In the genomic region with DNA sequence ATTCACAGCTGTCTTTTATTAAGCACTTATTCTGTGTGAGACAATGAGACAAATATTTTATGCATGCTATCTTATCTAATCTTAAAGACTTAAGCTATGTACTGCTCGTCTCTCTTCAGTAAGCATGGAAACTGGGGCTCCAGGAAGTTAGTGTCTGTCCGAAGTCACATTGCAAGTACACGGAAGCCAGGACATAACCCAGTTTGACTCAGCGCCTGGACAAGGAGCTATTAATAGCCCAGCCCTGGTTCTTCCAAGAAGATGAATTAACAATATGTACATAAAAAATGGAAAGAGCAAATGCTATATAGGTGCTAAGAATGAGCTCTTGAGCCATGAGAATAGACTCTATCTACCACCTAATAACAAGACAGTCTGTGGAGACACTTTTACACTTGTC, we compare ENCODE assay signal across 22 mouse cellular contexts.
"Had no signal": no experiment of that assay in that cellular context is flagged by ENCODE, and none has a peak within 500 bp of the region (broad histone marks: within the 10 kb centered on the region; RNA-seq: fewer than 3 reads in every experiment).

No protein-coding gene starts in this region.

- H3K4me2 ChIP-seq: limb, embryonic 13.5 days; liver, embryonic 12.5 days; liver, embryonic 15.5 days; lung, embryonic 15.5 days; midbrain, embryonic 13.5 days; neural tube, embryonic 13.5 days had no signal

- H3K27ac ChIP-seq: layer of hippocampus, adult 2 months; limb, embryonic 10.5 days; limb, embryonic 13.5 days; liver, embryonic 12.5 days; liver, embryonic 15.5 days; lung, embryonic 15.5 days; midbrain, embryonic 10.5 days; midbrain, embryonic 13.5 days; neural tube, embryonic 13.5 days had no signal

- H3K36me3 ChIP-seq: limb, embryonic 10.5 days; limb, embryonic 13.5 days; liver, embryonic 12.5 days; liver, embryonic 15.5 days; lung, embryonic 15.5 days; midbrain, embryonic 10.5 days; midbrain, embryonic 13.5 days; neural tube, embryonic 13.5 days had no signal

- DNase-seq: kidney, postnatal 25 days; layer of hippocampus, adult 9-11 months; liver; lung, adult 18-20 months; lung, postnatal 10 days; lung, postnatal 36 days; retina, postnatal 1 day; right cerebral cortex, postnatal 25 days; thymus, adult 18-20 months; thymus, postnatal 36 days had no signal

- H3K27me3 ChIP-seq: limb, embryonic 13.5 days; liver, embryonic 12.5 days; liver, embryonic 15.5 days; lung, embryonic 15.5 days; megakaryocyte, embryonic 14.5 days; midbrain, embryonic 13.5 days; neural tube, embryonic 13.5 days had no signal

- ATAC-seq: liver, embryonic 12.5 days; midbrain, embryonic 13.5 days; midbrain, embryonic 16.5 days had no signal

- H3K4me1 ChIP-seq: limb, embryonic 10.5 days; limb, embryonic 13.5 days; liver, embryonic 12.5 days; liver, embryonic 15.5 days; lung, embryonic 15.5 days; midbrain, embryonic 10.5 days; midbrain, embryonic 13.5 days; neural tube, embryonic 13.5 days had no signal

- H3K9ac ChIP-seq: limb, embryonic 13.5 days; liver, embryonic 12.5 days; liver, embryonic 15.5 days; lung, embryonic 15.5 days; midbrain, embryonic 13.5 days; neural tube, embryonic 13.5 days had no signal

- H3K9me3 ChIP-seq: limb, embryonic 10.5 days; limb, embryonic 13.5 days; liver, embryonic 12.5 days; liver, embryonic 15.5 days; lung, embryonic 15.5 days; megakaryocyte, embryonic 14.5 days; midbrain, embryonic 10.5 days; midbrain, embryonic 13.5 days; neural tube, embryonic 13.5 days had no signal

- H3K4me3 ChIP-seq: layer of hippocampus, adult 2 months; limb, embryonic 10.5 days; limb, embryonic 13.5 days; liver, embryonic 12.5 days; liver, embryonic 15.5 days; lung, embryonic 15.5 days; megakaryocyte, embryonic 14.5 days; midbrain, embryonic 10.5 days; midbrain, embryonic 13.5 days; myocyte; neural tube, embryonic 13.5 days had no signal
